9 mouse cellular contexts compared by ENCODE assay signal in genomic region chr1:20513364-20514084, GRCm38 (mm10).
A peak's percentile ranks its signal among the peaks of the same experiment; 100 is the strongest.
DNase-seq lines count a peak whose midpoint lies in the region; ATAC-seq and TF ChIP-seq lines count a peak whose summit lies in the region.
"Had no signal": no experiment of that assay in that cellular context is flagged by ENCODE, and none has a peak within 500 bp of the region (broad histone marks: within the 10 kb centered on the region; RNA-seq: fewer than 3 reads in every experiment).

No protein-coding gene starts in this region.

- TF ChIP-seq CTCF in brain, embryonic 14.5 days (IDR thresholded peaks at IDR 0.05; ENCODE audit: borderline replicate concordance, extremely low read depth, insufficient read depth, insufficient read length) = peak; percentile 54; the same call in 1 of the 2 replicates
- TF ChIP-seq CTCF in kidney, postnatal 0 days (IDR thresholded peaks at IDR 0.05; ENCODE audit: low read depth) = peak; percentile 85
- peak; percentile 39; the same call in 1 of the 2 replicates for TF ChIP-seq CTCF in lung, adult 2 months (IDR thresholded peaks at IDR 0.05; ENCODE audit: insufficient read depth, low read length)

- H3K4me1 ChIP-seq in embryonic facial prominence, embryonic 11.5 days (ENCODE audit: control insufficient read depth, insufficient read depth, low read length) = no peaks in the 10 kb centered on the region
- H3K4me1 ChIP-seq in kidney, postnatal 0 days (replicated peaks; ENCODE audit: insufficient read depth, low read length) = no peaks in the 10 kb centered on the region
- no peaks in the 10 kb centered on the region for H3K4me1 ChIP-seq in lung, adult 2 months (ENCODE audit: control insufficient read depth, insufficient read depth, low read length)
- H3K4me1 ChIP-seq: heart, embryonic 13.5 days had no signal

- H3K27me3 ChIP-seq in embryonic facial prominence, embryonic 11.5 days (ENCODE audit: control insufficient read depth, insufficient read depth, low read length) = no peaks in the 10 kb centered on the region
- H3K27me3 ChIP-seq in kidney, postnatal 0 days (ENCODE audit: insufficient read depth, low read length) = no peaks in the 10 kb centered on the region
- H3K27me3 ChIP-seq: heart, embryonic 13.5 days had no signal

- H3K9ac ChIP-seq in embryonic facial prominence, embryonic 11.5 days (replicated peaks; ENCODE audit: low read length) = no peak overlapping the region
- H3K9ac ChIP-seq in kidney, postnatal 0 days (ENCODE audit: low read depth, low read length) = no peak overlapping the region
- H3K9ac ChIP-seq: heart, embryonic 13.5 days had no signal

- H3K27ac ChIP-seq in embryonic facial prominence, embryonic 11.5 days (replicated peaks; ENCODE audit: low read depth, low read length) = no peak overlapping the region
- H3K27ac ChIP-seq in kidney, postnatal 0 days = no peak overlapping the region
- H3K27ac ChIP-seq: heart, embryonic 13.5 days had no signal

- no peak for ATAC-seq in embryonic facial prominence, embryonic 11.5 days (replicated peaks; ENCODE audit: insufficient number of reproducible peaks, low FRiP score, low TSS enrichment, low read depth)
- no peak for ATAC-seq in kidney, postnatal 0 days (replicated peaks; ENCODE audit: low FRiP score, low read depth)

- 70% methylated on average over 7 of the region's 7 CpGs for WGBS in embryonic facial prominence, embryonic 11.5 days
- WGBS in kidney, postnatal 0 days = 73% methylated on average over 7 of the region's 7 CpGs
- WGBS in lung, adult 2 months = 66% methylated on average over 7 of the region's 7 CpGs

- peak; percentile 21 for DNase-seq in thymus, postnatal 0 days (ENCODE audit: low spot score)
- DNase-seq in thymus, postnatal 25 days = no peak
- DNase-seq in brain, embryonic 14.5 days (ENCODE audit: low read depth) = peak; percentile 83
- DNase-seq in embryonic facial prominence, embryonic 11.5 days (ENCODE audit: low spot score) = peak; percentile 76
- DNase-seq in kidney, postnatal 0 days (ENCODE audit: low spot score) = peak; percentile 62
- peak; percentile 21 for DNase-seq in lung, adult 2 months
- peak; percentile 36 for DNase-seq in right cerebral cortex, adult 18-20 months
- DNase-seq in T-cell, adult 2 months (ENCODE audit: low spot score) = no peak

- H3K4me3 ChIP-seq in embryonic facial prominence, embryonic 11.5 days (ENCODE audit: low read depth, low read length) = no peak overlapping the region
- H3K4me3 ChIP-seq in kidney, postnatal 0 days (replicated peaks; ENCODE audit: low read depth, low read length) = no peak overlapping the region
- H3K4me3 ChIP-seq in lung, adult 2 months (replicated peaks; ENCODE audit: extremely low read depth, low read depth, low read length) = no peak overlapping the region
- H3K4me3 ChIP-seq: heart, embryonic 13.5 days had no signal

- TF ChIP-seq POLR2A in brain, embryonic 14.5 days (IDR thresholded peaks at IDR 0.05; ENCODE audit: borderline replicate concordance, extremely low read depth, insufficient read depth, insufficient read length, poor library complexity, severe bottlenecking) = no peak
- no peak for TF ChIP-seq POLR2A in lung, adult 2 months (IDR thresholded peaks at IDR 0.05; ENCODE audit: borderline replicate concordance, extremely low read depth, low read depth, low read length)

- no peaks in the 10 kb centered on the region for H3K9me3 ChIP-seq in embryonic facial prominence, embryonic 11.5 days (replicated peaks; ENCODE audit: control insufficient read depth, low read length)
- H3K9me3 ChIP-seq in kidney, postnatal 0 days (replicated peaks; ENCODE audit: low read length) = no peaks in the 10 kb centered on the region
- H3K9me3 ChIP-seq: heart, embryonic 13.5 days had no signal

- no peak overlapping the region for H3K4me2 ChIP-seq in embryonic facial prominence, embryonic 11.5 days (ENCODE audit: low read depth, low read length)
- H3K4me2 ChIP-seq in kidney, postnatal 0 days (ENCODE audit: low read length) = no peak overlapping the region
- H3K4me2 ChIP-seq: heart, embryonic 13.5 days had no signal

- no peaks in the 10 kb centered on the region for H3K36me3 ChIP-seq in embryonic facial prominence, embryonic 11.5 days (replicated peaks; ENCODE audit: control insufficient read depth, insufficient read depth, low read depth, low read length)
- H3K36me3 ChIP-seq in kidney, postnatal 0 days (ENCODE audit: insufficient read depth, low read length) = no peaks in the 10 kb centered on the region
- H3K36me3 ChIP-seq: heart, embryonic 13.5 days had no signal

Comparison
In these comparisons a context has a peak if more than half of its experiments do, and no peak if none do; other contexts are left out.
1. DNase-seq: peak in thymus, postnatal 0 days (single experiment), brain, embryonic 14.5 days (single experiment), embryonic facial prominence, embryonic 11.5 days (single experiment), kidney, postnatal 0 days (single experiment), lung, adult 2 months (single experiment) and right cerebral cortex, adult 18-20 months (single experiment); none in thymus, postnatal 25 days (single experiment) and T-cell, adult 2 months (single experiment).
2. Peak in every context shown above with its lines, with median percentiles within 50 percentile points of each other: CTCF ChIP-seq.